Mouse (Mus musculus) left cerebral cortex, postnatal 14 days (tissue): Measurements from ENCODE around the gene Olfm1. TPM values are rescaled to one million over a fixed set of nuclear protein-coding genes. Genes with fewer than 3 reads are reported as not detected.
A peak's percentile ranks its signal among the peaks of the same experiment; 100 is the strongest.

Experiments
- DNase-seq, 2 experiments: peaks; one replicate each; pipeline ENCODE4 v3.0.0; 2021 to 2022; ENCODE audit warnings: low spot score in 2 of 2, mixed read lengths in 1 of 2
- intact Hi-C: fragments of 180-260 bp; cut with DNase I; formaldehyde crosslinking; loops from one replicate; pipeline ENCODE4 v1.15.1; 2025
- total RNA-seq, 2 experiments: library from RNA; stranded (reverse); gene quantifications; 2 replicates each; pipeline ENCODE4 v1.2.3; 2021

Gene Olfm1
- total RNA-seq, 2 experiments from 2014 or later = 1,332 to 1,338 TPM

- intact Hi-C loops = no loop called here
- DNase-seq = no peak
Observed at GRCm38 (mm10) chr2:28218651-28219356, 26.0 kb downstream of the Olfm1 start.

- no peak for DNase-seq
- intact Hi-C loops = no loop called here
Observed at GRCm38 (mm10) chr2:28219625-28220024, 26.8 kb downstream of the Olfm1 start.

DNA sequence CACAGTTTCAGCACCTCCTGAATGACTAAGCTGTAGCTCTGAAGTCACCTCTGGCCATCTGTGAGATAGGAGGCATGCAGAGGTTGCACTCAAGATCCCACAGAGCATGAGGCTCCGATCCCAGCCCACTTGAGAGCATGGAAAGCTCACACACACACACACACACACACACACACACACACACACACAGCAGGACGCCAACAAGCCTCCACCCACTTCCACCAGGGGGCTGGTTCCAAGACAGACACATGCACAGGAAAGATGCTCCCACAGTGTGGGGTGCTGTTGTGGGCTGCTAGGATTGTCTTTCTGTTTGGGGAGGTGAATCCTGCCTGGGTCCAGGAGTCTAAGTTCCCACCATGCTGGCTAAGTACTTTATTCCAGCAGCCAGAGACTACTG is 29.0 kb downstream of the Olfm1 start:
- DNase-seq = peak in 1 of 2 experiments; percentile 63
- intact Hi-C loops = no loop called here

DNA sequence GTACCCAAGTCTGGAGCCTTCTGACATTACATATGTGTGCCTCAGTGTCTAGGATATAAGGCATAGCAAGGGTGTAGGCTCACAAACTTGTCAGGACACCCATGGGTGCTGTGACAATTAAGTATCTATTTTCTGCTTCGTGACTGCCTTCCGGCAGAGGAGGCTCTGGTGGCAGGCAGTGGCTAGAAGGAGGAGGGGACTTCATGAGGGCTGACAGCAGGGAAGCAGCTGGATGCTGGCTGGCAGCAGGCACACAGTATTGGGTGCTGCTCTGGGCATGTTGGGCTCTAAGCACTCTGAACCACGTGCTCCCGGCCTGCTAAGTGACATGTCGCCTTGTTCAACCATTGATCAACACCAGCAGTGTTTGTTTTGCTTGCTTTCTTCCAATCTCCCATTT is 32.0 kb downstream of the Olfm1 start:
- intact Hi-C loops = loop anchor here (5.0 kb wide), 1 partner anchor 77 kb away; no protein-coding TSS in a partner anchor
- DNase-seq = no peak

DNA sequence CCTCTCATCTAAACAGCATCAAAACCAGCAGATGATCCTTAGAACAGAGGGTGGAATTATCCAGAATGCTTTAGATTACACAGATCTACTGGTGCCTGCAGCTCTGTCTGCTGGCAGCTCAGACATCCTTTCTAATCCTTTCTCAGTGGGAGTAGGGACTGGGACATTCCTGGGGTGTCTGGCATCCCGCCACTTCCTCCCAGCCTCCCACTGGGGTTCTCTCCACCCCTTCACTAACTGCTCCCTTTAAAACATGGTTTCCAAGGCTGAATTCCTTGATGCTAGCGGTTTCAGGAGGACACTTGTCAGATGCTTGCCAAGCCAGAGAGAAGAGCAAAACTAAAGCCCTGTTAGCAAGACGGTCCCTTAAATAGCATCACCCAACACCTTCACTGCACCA is 33.1 kb downstream of the Olfm1 start:
- intact Hi-C loops = loop anchor here (5.0 kb wide), 1 partner anchor 76 kb away; no protein-coding TSS in a partner anchor
- DNase-seq = peak; percentile 82 to 91

- no peak for DNase-seq
- intact Hi-C loops = loop anchor here (5.0 kb wide), 1 partner anchor 75 kb away; no protein-coding TSS in a partner anchor
Observed at GRCm38 (mm10) chr2:28226971-28227370, 34.2 kb downstream of the Olfm1 start.

DNA sequence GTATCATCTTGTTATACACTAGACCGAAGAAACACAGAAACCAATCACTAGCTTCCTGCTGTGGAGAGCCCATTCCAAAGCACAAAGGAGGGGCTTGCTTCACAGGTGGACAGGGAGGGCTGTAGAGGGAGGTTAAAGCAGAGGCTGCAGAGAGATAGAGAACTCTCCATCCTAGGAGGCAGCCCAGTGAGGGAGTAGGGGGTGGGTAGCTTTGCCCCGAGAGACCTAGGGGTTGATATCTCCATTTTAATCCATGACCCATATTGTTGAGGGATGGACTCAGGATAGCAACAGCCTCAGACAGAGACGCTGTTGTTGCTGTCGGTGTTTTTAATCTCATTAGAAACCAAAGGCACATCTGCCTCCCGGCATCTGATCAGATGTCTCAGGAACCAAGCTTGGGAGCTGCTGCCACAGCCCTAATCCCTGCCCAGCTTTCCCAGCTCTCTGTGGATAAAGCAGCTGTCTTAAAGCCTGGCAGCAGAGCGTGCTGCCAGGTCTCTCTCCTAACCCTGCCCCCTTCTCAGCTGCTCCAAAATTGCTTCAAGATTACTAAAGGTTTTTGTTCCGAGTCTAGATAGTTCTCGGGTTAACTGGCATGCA is 34.9 kb downstream of the Olfm1 start:
- intact Hi-C loops = loop anchor here (5.0 kb wide), 1 partner anchor 75 kb away; no protein-coding TSS in a partner anchor
- no peak for DNase-seq

GRCm38 (mm10) chr2:28228364-28228763 is 35.6 kb downstream of the Olfm1 start:
- intact Hi-C loops = loop anchor here (5.0 kb wide), 1 partner anchor 74 kb away; no protein-coding TSS in a partner anchor
- no peak for DNase-seq

DNA sequence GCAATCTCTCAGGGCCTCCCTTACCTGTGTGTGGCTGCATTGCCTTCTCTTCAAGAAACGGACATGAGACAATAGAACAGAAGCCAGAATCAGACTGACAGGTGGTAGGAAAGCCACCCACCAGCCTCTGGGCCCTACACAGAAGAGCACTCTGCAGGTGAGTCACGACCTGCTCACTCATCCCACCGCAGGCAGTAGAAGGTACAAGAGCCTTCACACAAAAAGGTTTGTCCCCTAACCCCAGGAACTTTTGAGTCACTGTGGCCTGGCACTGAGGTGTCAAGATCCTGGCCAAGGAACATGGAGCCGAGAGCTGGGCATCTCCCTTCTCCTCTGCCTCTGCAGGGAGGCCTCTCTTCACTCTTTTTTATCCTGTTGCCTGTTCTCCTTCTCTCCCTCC is 42.3 kb downstream of the Olfm1 start:
- intact Hi-C loops = no loop called here
- no peak for DNase-seq

- intact Hi-C loops = no loop called here
- no peak for DNase-seq
Observed at GRCm38 (mm10) chr2:28236447-28236846, 43.7 kb downstream of the Olfm1 start.

GRCm38 (mm10) chr2:28239616-28240015 is 46.8 kb downstream of the Olfm1 start:
- peak in 1 of 2 experiments; percentile 62 for DNase-seq
- intact Hi-C loops = loop anchor here (5.0 kb wide), 1 partner anchor 63 kb away; no protein-coding TSS in a partner anchor

- no peak for DNase-seq
- intact Hi-C loops = loop anchor here (5.0 kb wide), 1 partner anchor 61 kb away; no protein-coding TSS in a partner anchor
Observed at GRCm38 (mm10) chr2:28240920-28241319, 48.1 kb downstream of the Olfm1 start.

DNA sequence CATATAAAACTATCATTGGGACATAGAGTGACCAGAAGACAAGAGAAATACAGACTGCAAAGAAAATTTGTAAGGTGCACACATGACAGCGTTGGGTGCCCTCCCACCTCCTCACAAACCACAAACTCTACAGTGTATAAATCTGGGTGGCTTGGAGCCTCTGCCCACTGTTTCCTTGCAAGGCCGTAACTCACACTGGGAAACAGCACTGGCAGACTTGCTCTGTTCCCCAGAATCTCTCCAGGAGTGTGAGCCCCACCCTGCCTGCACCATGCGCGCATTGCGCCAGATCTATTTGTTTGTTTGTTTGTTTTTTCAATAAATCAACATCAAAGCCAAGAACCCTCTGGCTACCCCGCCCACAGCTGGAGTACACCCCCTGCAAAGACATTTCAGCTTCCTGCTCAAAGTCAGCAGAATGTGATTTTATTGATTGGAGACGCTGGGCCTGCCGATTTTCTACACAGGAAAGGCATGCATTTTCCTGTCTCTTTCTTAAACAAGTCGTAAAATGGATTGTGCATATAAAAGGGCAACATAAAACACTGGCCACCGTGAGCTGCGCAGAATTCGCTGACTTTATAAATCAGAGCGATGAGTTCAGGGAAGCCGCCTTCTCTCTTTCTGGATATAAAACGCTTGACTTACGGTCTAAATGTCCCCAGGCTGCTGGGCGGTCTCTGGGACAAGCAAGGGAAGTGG is 48.9 kb downstream of the Olfm1 start:
- intact Hi-C loops = loop anchor here (5.0 kb wide), 1 partner anchor 61 kb away; no protein-coding TSS in a partner anchor

GRCm38 (mm10) chr2:28242222-28242543 is 49.4 kb downstream of the Olfm1 start:
- intact Hi-C loops = loop anchor here (5.0 kb wide), 1 partner anchor 60 kb away; no protein-coding TSS in a partner anchor

More for the DNA sequence above, 48.9 kb downstream of the Olfm1 start:
- DNase-seq = no peak

DNA sequence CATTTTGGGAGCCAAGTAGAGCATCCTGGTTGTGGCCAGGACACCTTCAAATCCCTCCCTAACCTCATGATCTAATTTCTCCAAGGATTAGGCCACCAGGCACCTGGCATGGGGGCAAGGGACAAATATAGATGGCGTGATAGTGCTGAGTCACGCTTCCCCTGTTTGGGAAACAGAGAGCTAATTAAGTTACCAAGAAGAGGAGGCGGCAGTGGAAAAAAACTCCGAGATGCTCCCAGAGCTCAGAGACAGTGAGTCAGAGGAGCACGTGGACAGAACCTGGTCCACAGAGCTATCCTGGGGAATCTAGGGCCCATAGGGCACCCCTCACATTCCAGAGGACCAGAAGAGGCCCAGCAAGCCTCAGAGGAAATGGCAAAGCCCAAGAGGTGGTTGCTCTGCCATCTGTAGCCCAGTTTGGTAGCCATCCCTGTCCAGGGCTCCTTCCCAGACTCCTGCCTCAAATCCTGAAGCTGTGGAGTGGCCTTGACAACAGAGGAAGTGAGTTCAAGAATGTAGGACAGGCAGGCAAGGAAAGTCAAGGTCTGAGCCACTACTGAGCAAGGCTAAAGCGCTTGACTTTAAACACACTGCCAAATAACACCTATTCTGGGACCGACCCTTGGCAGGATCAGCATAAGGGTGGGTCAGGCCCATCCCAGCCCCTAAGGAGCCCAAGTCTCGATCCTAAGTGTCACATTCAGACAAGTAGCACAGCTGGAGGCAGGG is 52.0 kb downstream of the Olfm1 start:
- DNase-seq = peak; percentile 70 to 74
- intact Hi-C loops = loop anchor here (5.0 kb wide), 1 partner anchor 57 kb away; no protein-coding TSS in a partner anchor

More at GRCm38 (mm10) chr2:28242222-28242543, 49.4 kb downstream of the Olfm1 start:
- DNase-seq = no peak

DNA sequence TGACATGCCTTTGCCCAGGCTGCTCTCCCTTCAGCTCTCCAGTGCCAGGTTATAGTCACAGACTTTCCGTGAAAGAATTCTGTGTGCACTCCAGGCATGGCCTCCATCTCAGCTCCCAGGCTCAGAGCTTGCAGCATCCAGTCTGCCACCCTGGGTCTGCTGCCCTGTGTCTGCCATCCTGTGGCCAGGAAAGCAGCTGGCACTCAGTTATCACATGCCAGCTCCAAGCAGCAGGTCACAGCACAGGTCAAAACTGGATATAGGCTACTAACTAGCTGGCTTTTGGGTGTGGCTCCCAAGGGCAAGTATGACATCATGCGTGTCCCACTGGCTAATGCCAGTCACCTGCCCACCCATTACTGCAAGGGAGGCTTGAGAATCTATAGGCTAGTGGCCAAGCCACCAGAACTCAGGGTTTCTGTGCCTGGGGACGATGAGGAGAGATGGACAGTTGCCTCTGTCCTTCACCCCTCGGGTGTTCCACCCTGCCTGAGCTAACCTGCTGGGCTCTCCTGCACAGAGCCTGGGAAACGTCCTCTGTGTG is 53.4 kb downstream of the Olfm1 start:
- intact Hi-C loops = no loop called here
- DNase-seq = no peak

GRCm38 (mm10) chr2:28247098-28247497 is 54.3 kb downstream of the Olfm1 start:
- intact Hi-C loops = no loop called here
- DNase-seq = no peak

DNA sequence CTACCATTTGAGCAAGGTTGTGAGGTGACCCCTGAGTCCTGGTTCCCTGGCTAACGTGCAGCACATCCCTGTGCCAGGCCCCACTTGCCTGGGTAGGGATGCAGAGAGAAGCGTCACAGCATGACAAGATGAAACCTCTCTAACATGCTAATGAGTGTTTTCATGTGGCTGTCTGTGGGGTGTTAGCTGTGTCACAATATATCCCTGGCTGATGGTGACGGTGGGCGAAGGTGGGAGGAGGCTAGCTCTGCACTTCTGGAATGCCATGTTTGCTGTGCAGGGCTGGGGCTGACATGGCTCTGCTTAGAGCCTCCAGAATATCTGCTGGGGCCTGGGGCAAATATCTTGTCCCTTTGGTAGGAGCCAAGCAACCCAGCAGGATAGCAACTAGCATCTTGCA is 59.8 kb downstream of the Olfm1 start:
- intact Hi-C loops = no loop called here
- DNase-seq = no peak

- intact Hi-C loops = no loop called here
- no peak for DNase-seq
Observed at GRCm38 (mm10) chr2:28256029-28256428, 63.2 kb downstream of the Olfm1 start.
